Mouse (Mus musculus) megakaryocyte, adult 5-6 weeks (primary cell): ENCODE measurements at regions not wholly inside any gene's neighbourhood (a gene's known extent, or its start where the extent isn't known, plus 50 kb on each side); places are given as distances from the start of the nearest gene placed in this dataset.

Source experiments
- ATAC-seq: 2 replicates; pipeline ENCODE4 v1.8.0; 2016; ENCODE audit warnings: mild to moderate bottlenecking, inconsistent platforms; ENCODE audit not compliant: poor library complexity, severe bottlenecking

- no peak for ATAC-seq
These were observed 110.2 kb downstream of the Tusc1 start for GRCm38 (mm10) chr4:93225105-93225504.

GRCm38 (mm10) chr4:93220747-93221146 lies 114.6 kb downstream of the Tusc1 start:
- ATAC-seq: no peak

GRCm38 (mm10) chr4:93208399-93208798 lies 126.9 kb downstream of the Tusc1 start:
- peak; percentile 60 for ATAC-seq

GRCm38 (mm10) chr4:93199811-93200210 lies 135.5 kb downstream of the Tusc1 start:
- ATAC-seq: no peak

- ATAC-seq: no peak
These were observed 151.0 kb downstream of the Tusc1 start for GRCm38 (mm10) chr4:93184332-93184731.
